Mouse (Mus musculus): ENCODE results near the gene Slc6a17. TPM values are rescaled to one million over a fixed set of nuclear protein-coding genes. Genes with fewer than 3 reads are reported as not detected.

The Slc6a17 gene
- 0.02 and 0.08 TPM in 2 replicates for polyA plus RNA-seq (2015; fragmentation: Nextera tagmentation; extraction: Ambion mirVana)

GRCm38 (mm10) chr3:107517631-107518108 is at the start of gene Slc6a17:
Gene Slc6a17, minus strand, starts transcription at chr3:107518018.
- H3K4me1 ChIP-seq (ENCODE audit: insufficient read depth), result peaks cover 2% of the 10 kb centered on the region; the same call in 1 of the 2 replicates
- DNase-seq (peak; percentile 18), ATAC-seq (no peak)
- H3K4me2 ChIP-seq (ENCODE audit: low read depth, low read length), result peak within 1 kb of the TSS; percentile 58
- under 1% methylated on average over 51 of the region's 68 CpGs for WGBS (ENCODE audit: insufficient replicate concordance)
- no peaks in the 10 kb centered on the region for H3K36me3 ChIP-seq (replicated peaks; ENCODE audit: insufficient read depth, low read length)
- peak within 1 kb of the TSS; percentile 27 for H3K4me3 ChIP-seq (ENCODE audit: low read depth, low read length)
- H3K9me3 ChIP-seq (ENCODE audit: low read length), result no peaks in the 10 kb centered on the region
- TF ChIP-seq CTCF (IDR thresholded peaks at IDR 0.05; ENCODE audit: low read depth), result no peak
- TF ChIP-seq EP300 (IDR thresholded peaks at IDR 0.05; ENCODE audit: low read depth), result no peak
- no peak within 1 kb of the TSS for H3K27ac ChIP-seq (ENCODE audit: low read depth)
- H3K27me3 ChIP-seq (ENCODE audit: insufficient read depth, low read length), result peaks cover 44% of the 10 kb centered on the region
- H3K9ac ChIP-seq (replicated peaks), result no peak within 1 kb of the TSS

GRCm38 (mm10) chr3:107565331-107565730 is 47.5 kb upstream of the Slc6a17 start:
- no peak overlapping the region for H3K4me3 ChIP-seq (ENCODE audit: low read depth, low read length)
- no peak for ATAC-seq
- no peak for DNase-seq
- no peak overlapping the region for H3K27ac ChIP-seq (ENCODE audit: low read depth)
- H3K27me3 ChIP-seq (ENCODE audit: insufficient read depth, low read length), result no peaks in the 10 kb centered on the region
- H3K36me3 ChIP-seq (replicated peaks; ENCODE audit: insufficient read depth, low read length), result no peaks in the 10 kb centered on the region
- TF ChIP-seq CTCF (IDR thresholded peaks at IDR 0.05; ENCODE audit: low read depth) (no peak), EP300 (IDR thresholded peaks at IDR 0.05; ENCODE audit: low read depth) (no peak)
- WGBS (ENCODE audit: insufficient replicate concordance), result 48% methylated on average over 3 of the region's 3 CpGs
- no peak overlapping the region for H3K9ac ChIP-seq (replicated peaks)
- H3K4me1 ChIP-seq (ENCODE audit: insufficient read depth), result no peaks in the 10 kb centered on the region
- H3K9me3 ChIP-seq (ENCODE audit: low read length), result no peaks in the 10 kb centered on the region
- no peak overlapping the region for H3K4me2 ChIP-seq (ENCODE audit: low read depth, low read length)

GRCm38 (mm10) chr3:107563880-107564279 is 46.1 kb upstream of the Slc6a17 start:
- H3K27ac ChIP-seq (ENCODE audit: low read depth), result no peak overlapping the region
- H3K9ac ChIP-seq (replicated peaks), result no peak overlapping the region
- ATAC-seq (no peak), DNase-seq (no peak)
- TF ChIP-seq CTCF (IDR thresholded peaks at IDR 0.05; ENCODE audit: low read depth) (no peak), EP300 (IDR thresholded peaks at IDR 0.05; ENCODE audit: low read depth) (no peak)
- H3K4me2 ChIP-seq (ENCODE audit: low read depth, low read length), result no peak overlapping the region
- no peaks in the 10 kb centered on the region for H3K9me3 ChIP-seq (ENCODE audit: low read length)
- no peaks in the 10 kb centered on the region for H3K27me3 ChIP-seq (ENCODE audit: insufficient read depth, low read length)
- 31% methylated on average over 4 of the region's 4 CpGs for WGBS (ENCODE audit: insufficient replicate concordance)
- no peaks in the 10 kb centered on the region for H3K4me1 ChIP-seq (ENCODE audit: insufficient read depth)
- H3K36me3 ChIP-seq (replicated peaks; ENCODE audit: insufficient read depth, low read length), result no peaks in the 10 kb centered on the region
- H3K4me3 ChIP-seq (ENCODE audit: low read depth, low read length), result no peak overlapping the region

GRCm38 (mm10) chr3:107562591-107562990 is 44.8 kb upstream of the Slc6a17 start:
- no peaks in the 10 kb centered on the region for H3K27me3 ChIP-seq (ENCODE audit: insufficient read depth, low read length)
- WGBS (ENCODE audit: insufficient replicate concordance), result 72% methylated on average over 4 of the region's 4 CpGs
- no peak overlapping the region for H3K4me2 ChIP-seq (ENCODE audit: low read depth, low read length)
- TF ChIP-seq EP300 (IDR thresholded peaks at IDR 0.05; ENCODE audit: low read depth), result no peak
- no peak for TF ChIP-seq CTCF (IDR thresholded peaks at IDR 0.05; ENCODE audit: low read depth)
- H3K36me3 ChIP-seq (replicated peaks; ENCODE audit: insufficient read depth, low read length), result no peaks in the 10 kb centered on the region
- H3K4me3 ChIP-seq (ENCODE audit: low read depth, low read length), result no peak overlapping the region
- no peaks in the 10 kb centered on the region for H3K9me3 ChIP-seq (ENCODE audit: low read length)
- H3K27ac ChIP-seq (ENCODE audit: low read depth), result no peak overlapping the region
- no peak overlapping the region for H3K9ac ChIP-seq (replicated peaks)
- no peaks in the 10 kb centered on the region for H3K4me1 ChIP-seq (ENCODE audit: insufficient read depth)
- ATAC-seq (no peak), DNase-seq (no peak)

GRCm38 (mm10) chr3:107562104-107562503 is 44.3 kb upstream of the Slc6a17 start:
- DNase-seq (no peak), ATAC-seq (no peak)
- WGBS (ENCODE audit: insufficient replicate concordance), result 70% methylated on average over 2 of the region's 2 CpGs
- no peaks in the 10 kb centered on the region for H3K27me3 ChIP-seq (ENCODE audit: insufficient read depth, low read length)
- H3K9ac ChIP-seq (replicated peaks), result no peak overlapping the region
- no peak for TF ChIP-seq CTCF (IDR thresholded peaks at IDR 0.05; ENCODE audit: low read depth)
- no peak for TF ChIP-seq EP300 (IDR thresholded peaks at IDR 0.05; ENCODE audit: low read depth)
- no peaks in the 10 kb centered on the region for H3K4me1 ChIP-seq (ENCODE audit: insufficient read depth)
- H3K4me2 ChIP-seq (ENCODE audit: low read depth, low read length), result no peak overlapping the region
- no peaks in the 10 kb centered on the region for H3K9me3 ChIP-seq (ENCODE audit: low read length)
- H3K36me3 ChIP-seq (replicated peaks; ENCODE audit: insufficient read depth, low read length), result no peaks in the 10 kb centered on the region
- no peak overlapping the region for H3K4me3 ChIP-seq (ENCODE audit: low read depth, low read length)
- no peak overlapping the region for H3K27ac ChIP-seq (ENCODE audit: low read depth)

- Histone ChIP-seq H3K9me3 (ENCODE audit: low read length) (no peaks in the 10 kb centered on the region), H3K9ac (replicated peaks) (no peak overlapping the region), H3K27me3 (ENCODE audit: insufficient read depth, low read length) (no peaks in the 10 kb centered on the region), H3K36me3 (replicated peaks; ENCODE audit: insufficient read depth, low read length) (no peaks in the 10 kb centered on the region), H3K4me3 (ENCODE audit: low read depth, low read length) (no peak overlapping the region), H3K4me2 (ENCODE audit: low read depth, low read length) (no peak overlapping the region), H3K4me1 (ENCODE audit: insufficient read depth) (no peaks in the 10 kb centered on the region), H3K27ac (ENCODE audit: low read depth) (no peak overlapping the region)
- DNase-seq (peak; percentile 65), ATAC-seq (peak; percentile 80)
- WGBS (ENCODE audit: insufficient replicate concordance), result 3% methylated on average over 3 of the region's 3 CpGs
- TF ChIP-seq EP300 (IDR thresholded peaks at IDR 0.05; ENCODE audit: low read depth) (no peak), CTCF (IDR thresholded peaks at IDR 0.05; ENCODE audit: low read depth) (peak; percentile 93)
These were observed 41.4 kb upstream of the Slc6a17 start for GRCm38 (mm10) chr3:107559183-107559582.

GRCm38 (mm10) chr3:107558740-107559139 is 40.9 kb upstream of the Slc6a17 start:
- no peak for TF ChIP-seq CTCF (IDR thresholded peaks at IDR 0.05; ENCODE audit: low read depth)
- no peak for TF ChIP-seq EP300 (IDR thresholded peaks at IDR 0.05; ENCODE audit: low read depth)
- Histone ChIP-seq H3K27me3 (ENCODE audit: insufficient read depth, low read length) (no peaks in the 10 kb centered on the region), H3K9ac (replicated peaks) (no peak overlapping the region), H3K36me3 (replicated peaks; ENCODE audit: insufficient read depth, low read length) (no peaks in the 10 kb centered on the region), H3K4me1 (ENCODE audit: insufficient read depth) (no peaks in the 10 kb centered on the region), H3K27ac (ENCODE audit: low read depth) (no peak overlapping the region), H3K4me3 (ENCODE audit: low read depth, low read length) (no peak overlapping the region), H3K4me2 (ENCODE audit: low read depth, low read length) (no peak overlapping the region), H3K9me3 (ENCODE audit: low read length) (no peaks in the 10 kb centered on the region)
- DNase-seq, result no peak
- no peak for ATAC-seq
- WGBS (ENCODE audit: insufficient replicate concordance), result 42% methylated on average over 3 of the region's 3 CpGs

Measured in liver, postnatal 0 days (tissue).